ENCODE assay signal across 8 mouse cellular contexts in genomic region chr17:34672246-34672792, GRCm38 (mm10). TPM values are rescaled to one million over a fixed set of nuclear protein-coding genes. Genes with fewer than 3 reads are reported as not detected.
DNase-seq lines count a peak whose midpoint lies in the region; ATAC-seq and TF ChIP-seq lines count a peak whose summit lies in the region.

No protein-coding gene starts in this region.

- peaks cover 60% of the 10 kb centered on the region for H3K27me3 ChIP-seq in kidney, embryonic 14.5 days (ENCODE audit: control insufficient read depth, insufficient read depth, low read length)
- H3K27me3 ChIP-seq in kidney, adult 2 months (replicated peaks; ENCODE audit: control insufficient read depth, insufficient read depth, low read length) = no peaks in the 10 kb centered on the region
- peaks cover 94% of the 10 kb centered on the region for H3K27me3 ChIP-seq in embryonic facial prominence, embryonic 10.5 days (replicated peaks; ENCODE audit: low read depth, poor library complexity, severe bottlenecking)
- peaks cover 86% of the 10 kb centered on the region for H3K27me3 ChIP-seq in hindbrain, embryonic 12.5 days
- H3K27me3 ChIP-seq in midbrain, embryonic 16.5 days (ENCODE audit: control insufficient read depth, insufficient read depth, low read depth, low read length) = peaks cover 50% of the 10 kb centered on the region
- H3K27me3 ChIP-seq in thymus, adult 2 months (ENCODE audit: control insufficient read depth, insufficient read depth, low read length) = peaks cover 7% of the 10 kb centered on the region; the same call in 1 of the 2 replicates

- no peak for ATAC-seq in kidney, embryonic 14.5 days (ENCODE audit: low FRiP score, low TSS enrichment)
- ATAC-seq in hindbrain, embryonic 12.5 days (ENCODE audit: low FRiP score) = peak; percentile 7; the same call in 1 of the 2 replicates
- ATAC-seq in midbrain, embryonic 16.5 days = 0 out of 2 replicates have a peak, but pooled peaks have one; percentile 11

- H3K4me2 ChIP-seq in kidney, embryonic 14.5 days (replicated peaks; ENCODE audit: low read depth, low read length) = peak overlapping the region; percentile 49
- peak overlapping the region; percentile 64 for H3K4me2 ChIP-seq in hindbrain, embryonic 12.5 days (replicated peaks)
- H3K4me2 ChIP-seq in midbrain, embryonic 16.5 days (ENCODE audit: low read length) = peak overlapping the region; percentile 69

- TF ChIP-seq POLR2A in kidney, adult 2 months (IDR thresholded peaks at IDR 0.05; ENCODE audit: low read depth, low read length) = no peak
- TF ChIP-seq POLR2A in thymus, adult 2 months (IDR thresholded peaks at IDR 0.05; ENCODE audit: control insufficient read depth, extremely low read depth, insufficient read depth, low read length, poor library complexity) = no peak

- no peaks in the 10 kb centered on the region for H3K9me3 ChIP-seq in kidney, embryonic 14.5 days (ENCODE audit: control insufficient read depth, low read length)
- no peaks in the 10 kb centered on the region for H3K9me3 ChIP-seq in embryonic facial prominence, embryonic 10.5 days
- H3K9me3 ChIP-seq in hindbrain, embryonic 12.5 days (replicated peaks) = no peaks in the 10 kb centered on the region
- no peaks in the 10 kb centered on the region for H3K9me3 ChIP-seq in midbrain, embryonic 16.5 days (replicated peaks; ENCODE audit: control insufficient read depth, low read length, poor library complexity, severe bottlenecking)

- WGBS in kidney, embryonic 14.5 days = 31% methylated on average over 49 of the region's 49 CpGs
- WGBS in kidney, adult 2 months = 44% methylated on average over 49 of the region's 49 CpGs
- WGBS in embryonic facial prominence, embryonic 10.5 days = 34% methylated on average over 49 of the region's 49 CpGs
- WGBS in hindbrain, embryonic 12.5 days = 36% methylated on average over 49 of the region's 49 CpGs
- 33% methylated on average over 49 of the region's 49 CpGs for WGBS in midbrain, embryonic 16.5 days
- 38% methylated on average over 49 of the region's 49 CpGs for WGBS in thymus, adult 2 months

- no peak overlapping the region for H3K27ac ChIP-seq in kidney, embryonic 14.5 days (ENCODE audit: low read depth, low read length)
- no peak overlapping the region for H3K27ac ChIP-seq in kidney, adult 2 months (ENCODE audit: insufficient read depth, low read depth, low read length)
- H3K27ac ChIP-seq in embryonic facial prominence, embryonic 10.5 days (replicated peaks) = no peak overlapping the region
- H3K27ac ChIP-seq in hindbrain, embryonic 12.5 days = no peak overlapping the region
- H3K27ac ChIP-seq in midbrain, embryonic 16.5 days (ENCODE audit: low read length) = no peak overlapping the region
- no peak overlapping the region for H3K27ac ChIP-seq in thymus, adult 2 months (ENCODE audit: control insufficient read depth, insufficient read depth, low read length)

- H3K4me3 ChIP-seq in kidney, embryonic 14.5 days (ENCODE audit: low read length) = peak overlapping the region; percentile 31
- no peak overlapping the region for H3K4me3 ChIP-seq in kidney, adult 2 months (ENCODE audit: insufficient read depth, low read depth, low read length)
- H3K4me3 ChIP-seq in embryonic facial prominence, embryonic 10.5 days = peak overlapping the region; percentile 53
- H3K4me3 ChIP-seq in hindbrain, embryonic 12.5 days = peak overlapping the region; percentile 34
- H3K4me3 ChIP-seq in midbrain, embryonic 16.5 days (ENCODE audit: low read depth, low read length) = peak overlapping the region; percentile 43
- H3K4me3 ChIP-seq in thymus, adult 2 months (ENCODE audit: control insufficient read depth, insufficient read depth, low read length) = no peak overlapping the region

- no peak for DNase-seq in kidney, adult 2 months
- DNase-seq in embryonic facial prominence, embryonic 10.5 days (ENCODE audit: low spot score) = no peak
- no peak for DNase-seq in urinary bladder, postnatal 25 days (ENCODE audit: low spot score)
- DNase-seq in thymus, adult 2 months = no peak
- DNase-seq in layer of hippocampus, adult 8-10 months (ENCODE audit: low spot score in 2 of 2) = no peak

- no peak for TF ChIP-seq CTCF in kidney, adult 2 months (conservative IDR thresholded peaks at IDR 0.05; ENCODE audit: insufficient read depth, insufficient read length, low read depth, low read length)
- no peak for TF ChIP-seq CTCF in thymus, adult 2 months (IDR thresholded peaks at IDR 0.05; ENCODE audit: borderline replicate concordance, control insufficient read depth, extremely low read depth, insufficient read depth, low read length, poor library complexity)

- H3K36me3 ChIP-seq in kidney, embryonic 14.5 days (ENCODE audit: control insufficient read depth, insufficient read depth, low read length) = no peaks in the 10 kb centered on the region
- no peaks in the 10 kb centered on the region for H3K36me3 ChIP-seq in kidney, adult 2 months (ENCODE audit: control insufficient read depth, insufficient read depth, low read length)
- H3K36me3 ChIP-seq in embryonic facial prominence, embryonic 10.5 days (replicated peaks) = no peaks in the 10 kb centered on the region
- no peaks in the 10 kb centered on the region for H3K36me3 ChIP-seq in hindbrain, embryonic 12.5 days
- no peaks in the 10 kb centered on the region for H3K36me3 ChIP-seq in midbrain, embryonic 16.5 days (ENCODE audit: control insufficient read depth, insufficient read depth, low read length)
- H3K36me3 ChIP-seq in thymus, adult 2 months (ENCODE audit: control insufficient read depth, insufficient read depth, low read length) = no peaks in the 10 kb centered on the region

- H3K9ac ChIP-seq in kidney, embryonic 14.5 days (ENCODE audit: low read depth, low read length) = no peak overlapping the region
- no peak overlapping the region for H3K9ac ChIP-seq in hindbrain, embryonic 12.5 days
- no peak overlapping the region for H3K9ac ChIP-seq in midbrain, embryonic 16.5 days (ENCODE audit: low read depth, low read length)

- H3K4me1 ChIP-seq in kidney, embryonic 14.5 days (ENCODE audit: control insufficient read depth, insufficient read depth, low read length) = peaks cover 10% of the 10 kb centered on the region; the same call in 1 of the 2 replicates
- peaks cover 5% of the 10 kb centered on the region; the same call in 1 of the 2 replicates for H3K4me1 ChIP-seq in kidney, adult 2 months (ENCODE audit: control insufficient read depth, insufficient read depth, low read length)
- H3K4me1 ChIP-seq in embryonic facial prominence, embryonic 10.5 days = peaks cover 18% of the 10 kb centered on the region
- H3K4me1 ChIP-seq in hindbrain, embryonic 12.5 days = peaks cover 17% of the 10 kb centered on the region
- H3K4me1 ChIP-seq in midbrain, embryonic 16.5 days (ENCODE audit: control insufficient read depth, insufficient read depth, low read length) = peaks cover 9% of the 10 kb centered on the region; the same call in 1 of the 2 replicates
- no peaks in the 10 kb centered on the region for H3K4me1 ChIP-seq in thymus, adult 2 months (replicated peaks; ENCODE audit: control insufficient read depth, insufficient read depth, low read length)

RNA-seq across cellular contexts. Expression of gene Tnxb, which starts 2.0 kb away (rescaled TPM):
- polyA plus RNA-seq in kidney, embryonic 14.5 days (2014; fragmentation: Nextera tagmentation; extraction: Ambion mirVana) = 0.15 and 0.26 TPM in 2 replicates
- polyA plus RNA-seq in kidney, adult 2 months (2012; rRNA removed) = 5.5 and 8.5 TPM in 2 replicates
- 0.03 TPM in 1 of 2 replicates, not detected in the other for polyA plus RNA-seq in embryonic facial prominence, embryonic 10.5 days (2016; fragmentation: Nextera tagmentation; extraction: Ambion mirVana)
- 0.04 and 0.05 TPM in 2 replicates for polyA plus RNA-seq in hindbrain, embryonic 12.5 days (2016; fragmentation: Nextera tagmentation; extraction: Ambion mirVana)
- polyA plus RNA-seq in midbrain, embryonic 16.5 days (2015; fragmentation: Nextera tagmentation; extraction: Ambion mirVana) = 0.14 and 0.15 TPM in 2 replicates
- polyA plus RNA-seq in thymus, adult 2 months (2012; rRNA removed) = 4.5 and 5.7 TPM in 2 replicates
- total RNA-seq in layer of hippocampus, adult 8-10 months (2022) = 10 to 100 TPM; 10.6 to 13.3 (median 11.4) TPM

RNA-seq across cellular contexts. Expression of gene Atf6b, which starts 25.4 kb away (rescaled TPM):
- 54.6 and 61.7 TPM in 2 replicates for polyA plus RNA-seq in kidney, embryonic 14.5 days (2014; fragmentation: Nextera tagmentation; extraction: Ambion mirVana)
- 52.5 and 65.5 TPM in 2 replicates for polyA plus RNA-seq in kidney, adult 2 months (2012; rRNA removed)
- 103 and 104 TPM in 2 replicates for polyA plus RNA-seq in embryonic facial prominence, embryonic 10.5 days (2016; fragmentation: Nextera tagmentation; extraction: Ambion mirVana)
- 114 and 119 TPM in 2 replicates for polyA plus RNA-seq in hindbrain, embryonic 12.5 days (2016; fragmentation: Nextera tagmentation; extraction: Ambion mirVana)
- 119 and 123 TPM in 2 replicates for polyA plus RNA-seq in midbrain, embryonic 16.5 days (2015; fragmentation: Nextera tagmentation; extraction: Ambion mirVana)
- 160 and 169 TPM in 2 replicates for polyA plus RNA-seq in thymus, adult 2 months (2012; rRNA removed)
- total RNA-seq in layer of hippocampus, adult 8-10 months (2022) = 10 to 100 TPM; 74.1 to 82.9 (median 79.8) TPM

RNA-seq across cellular contexts. Expression of gene Fkbpl, which starts 27.8 kb away (rescaled TPM):
- 14.8 and 16.5 TPM in 2 replicates for polyA plus RNA-seq in kidney, embryonic 14.5 days (2014; fragmentation: Nextera tagmentation; extraction: Ambion mirVana)
- 5.5 and 5.8 TPM in 2 replicates for polyA plus RNA-seq in kidney, adult 2 months (2012; rRNA removed)
- polyA plus RNA-seq in embryonic facial prominence, embryonic 10.5 days (2016; fragmentation: Nextera tagmentation; extraction: Ambion mirVana) = 16.6 and 17.3 TPM in 2 replicates
- polyA plus RNA-seq in hindbrain, embryonic 12.5 days (2016; fragmentation: Nextera tagmentation; extraction: Ambion mirVana) = 15.7 and 16.2 TPM in 2 replicates
- 15.4 and 17.9 TPM in 2 replicates for polyA plus RNA-seq in midbrain, embryonic 16.5 days (2015; fragmentation: Nextera tagmentation; extraction: Ambion mirVana)
- 3.4 and 5.8 TPM in 2 replicates for polyA plus RNA-seq in thymus, adult 2 months (2012; rRNA removed)
- 10 to 100 TPM; 12.5 to 18.5 (median 15.2) TPM for total RNA-seq in layer of hippocampus, adult 8-10 months (2022)

RNA-seq across cellular contexts. Expression of gene Prrt1, which starts 43.0 kb away (rescaled TPM):
- polyA plus RNA-seq in kidney, embryonic 14.5 days (2014; fragmentation: Nextera tagmentation; extraction: Ambion mirVana) = 0.16 and 0.18 TPM in 2 replicates
- 2.7 and 3.2 TPM in 2 replicates for polyA plus RNA-seq in kidney, adult 2 months (2012; rRNA removed)
- 0.12 and 0.18 TPM in 2 replicates for polyA plus RNA-seq in embryonic facial prominence, embryonic 10.5 days (2016; fragmentation: Nextera tagmentation; extraction: Ambion mirVana)
- 3.0 and 3.1 TPM in 2 replicates for polyA plus RNA-seq in hindbrain, embryonic 12.5 days (2016; fragmentation: Nextera tagmentation; extraction: Ambion mirVana)
- 10.3 and 11.5 TPM in 2 replicates for polyA plus RNA-seq in midbrain, embryonic 16.5 days (2015; fragmentation: Nextera tagmentation; extraction: Ambion mirVana)
- polyA plus RNA-seq in thymus, adult 2 months (2012; rRNA removed) = 361 and 385 TPM in 2 replicates
- 100 to 1,000 TPM; 211 to 266 (median 228) TPM for total RNA-seq in layer of hippocampus, adult 8-10 months (2022)

RNA-seq across cellular contexts. Expression of gene Ppt2, which starts 44.0 kb away (rescaled TPM):
- polyA plus RNA-seq in kidney, embryonic 14.5 days (2014; fragmentation: Nextera tagmentation; extraction: Ambion mirVana) = 33.5 and 39.1 TPM in 2 replicates
- polyA plus RNA-seq in kidney, adult 2 months (2012; rRNA removed) = 118 and 123 TPM in 2 replicates
- 18.6 and 19.5 TPM in 2 replicates for polyA plus RNA-seq in embryonic facial prominence, embryonic 10.5 days (2016; fragmentation: Nextera tagmentation; extraction: Ambion mirVana)
- polyA plus RNA-seq in hindbrain, embryonic 12.5 days (2016; fragmentation: Nextera tagmentation; extraction: Ambion mirVana) = 20.9 and 21.7 TPM in 2 replicates
- polyA plus RNA-seq in midbrain, embryonic 16.5 days (2015; fragmentation: Nextera tagmentation; extraction: Ambion mirVana) = 19.9 and 21.0 TPM in 2 replicates
- polyA plus RNA-seq in thymus, adult 2 months (2012; rRNA removed) = 116 and 120 TPM in 2 replicates
- 10 to 100 TPM; 40.2 to 53.2 (median 46.0) TPM for total RNA-seq in layer of hippocampus, adult 8-10 months (2022)

Comparison
In these comparisons a context has a peak if more than half of its experiments do, and no peak if none do; other contexts are left out.
1. H3K4me3 ChIP-seq: peak in kidney, embryonic 14.5 days (single experiment), embryonic facial prominence, embryonic 10.5 days (single experiment), hindbrain, embryonic 12.5 days (single experiment) and midbrain, embryonic 16.5 days (single experiment); none in kidney, adult 2 months (single experiment) and thymus, adult 2 months (single experiment).
2. Peak in every context shown above with its lines, with median percentiles within 50 percentile points of each other: H3K4me2 ChIP-seq.